Mouse (Mus musculus) NIH3T3 (cell line): ENCODE measurements at regions not wholly inside any gene's neighbourhood (a gene's known extent, or its start where the extent isn't known, plus 50 kb on each side); places are given as distances from the start of the nearest gene placed in this dataset.

Experiments
- DNase-seq: peaks from one replicate; pipeline ENCODE4 v3.0.0-alpha.2; 2012; ENCODE audit warnings: low read depth

DNA sequence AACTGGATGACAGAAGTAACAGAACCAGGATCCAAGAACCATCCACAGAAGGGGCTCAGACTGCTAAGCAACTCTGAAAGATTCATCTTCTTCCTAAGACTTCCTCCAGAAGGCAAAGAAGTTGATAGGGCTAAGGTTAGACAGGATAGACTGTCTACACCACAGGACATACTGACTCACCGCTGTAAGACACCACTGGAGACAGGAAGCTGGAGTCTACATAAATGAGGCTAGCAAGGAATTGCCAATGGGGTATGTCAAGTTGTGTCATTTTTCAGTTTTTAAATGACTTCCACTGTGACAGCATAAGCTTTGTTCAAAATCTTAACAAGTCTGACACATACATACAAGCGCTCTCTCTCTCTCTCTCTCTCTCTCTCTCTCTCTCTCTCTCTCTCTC is 645.4 kb upstream of the Gm10131 start:
- DNase-seq = no peak

DNA sequence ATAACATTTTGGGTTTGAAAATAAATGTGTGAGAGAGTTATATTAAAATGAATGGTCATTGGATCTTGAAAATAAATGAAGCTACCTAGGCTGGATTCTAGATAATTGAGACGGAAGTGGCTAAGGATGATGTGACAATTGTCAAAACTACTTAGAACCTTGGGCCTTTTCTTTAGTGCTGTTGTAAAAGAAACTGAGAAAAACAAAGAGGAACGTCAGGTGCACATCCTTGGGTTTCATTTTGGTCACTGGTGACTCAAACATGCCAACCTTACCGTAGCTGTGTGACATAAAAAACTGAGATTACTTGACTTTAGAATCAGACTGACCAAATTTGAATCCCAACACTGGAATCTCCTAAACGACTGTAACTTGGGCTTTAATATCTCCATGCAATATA is 644.6 kb upstream of the Gm10131 start:
- DNase-seq = no peak

DNA sequence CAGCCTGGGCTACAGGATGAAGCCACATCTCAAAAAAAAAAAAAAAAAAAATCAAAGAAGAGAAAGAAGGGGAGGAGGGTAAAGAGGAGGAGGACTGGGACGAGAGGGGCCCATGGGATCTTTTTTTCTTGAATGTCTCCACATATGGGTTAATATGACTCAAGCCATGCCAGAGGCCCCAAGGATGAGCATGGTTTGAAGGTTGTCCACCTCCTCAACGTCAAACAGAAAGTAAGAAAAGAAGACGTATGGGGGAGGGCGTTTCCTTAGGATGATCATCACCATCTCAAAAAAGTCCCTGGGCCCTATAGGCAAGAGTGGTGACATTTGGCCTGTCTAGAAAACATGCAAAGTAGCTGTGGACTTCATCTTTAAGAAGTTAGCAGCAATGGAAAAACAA is 643.9 kb upstream of the Gm10131 start:
- DNase-seq = no peak

DNA sequence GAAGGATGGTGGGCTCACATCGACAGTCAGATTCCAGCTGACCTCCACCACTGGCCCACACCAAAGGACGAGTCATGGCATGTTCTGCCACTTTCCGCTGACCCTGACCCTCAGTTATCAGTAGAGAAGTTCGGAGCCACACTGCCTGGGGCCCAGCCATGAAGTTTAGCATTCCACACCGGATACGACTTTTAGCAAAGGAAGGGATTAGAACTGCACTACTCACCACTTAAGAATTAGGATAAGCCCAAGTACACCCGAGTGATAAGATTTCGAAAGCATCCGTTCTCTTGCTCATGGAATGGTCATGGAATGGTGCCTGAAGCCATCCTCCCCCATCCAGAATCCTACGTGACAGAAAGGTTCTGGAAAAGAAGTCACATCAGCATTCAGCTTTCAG is 641.5 kb upstream of the Gm10131 start:
- DNase-seq = peak; percentile 49

DNA sequence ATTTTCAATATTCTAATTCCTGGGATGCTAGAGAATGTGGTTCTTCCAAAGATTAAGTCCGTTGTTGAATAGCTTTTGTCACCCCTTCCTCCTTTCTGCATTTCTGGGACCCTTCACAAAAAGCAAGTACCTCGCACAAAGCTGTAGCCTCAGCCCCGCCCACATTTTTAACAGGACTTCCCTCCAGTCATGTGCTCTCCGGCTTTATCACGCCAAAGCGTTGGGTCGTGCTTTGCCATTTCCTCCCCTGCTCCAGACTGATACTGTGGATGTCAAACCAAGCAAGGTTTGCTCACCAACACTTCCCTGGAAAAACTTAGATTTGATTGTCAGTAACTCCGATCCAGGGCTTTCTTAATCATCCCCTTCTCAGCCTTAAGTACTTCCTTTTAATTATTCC is 637.0 kb upstream of the Gm10131 start:
- no peak for DNase-seq

DNA sequence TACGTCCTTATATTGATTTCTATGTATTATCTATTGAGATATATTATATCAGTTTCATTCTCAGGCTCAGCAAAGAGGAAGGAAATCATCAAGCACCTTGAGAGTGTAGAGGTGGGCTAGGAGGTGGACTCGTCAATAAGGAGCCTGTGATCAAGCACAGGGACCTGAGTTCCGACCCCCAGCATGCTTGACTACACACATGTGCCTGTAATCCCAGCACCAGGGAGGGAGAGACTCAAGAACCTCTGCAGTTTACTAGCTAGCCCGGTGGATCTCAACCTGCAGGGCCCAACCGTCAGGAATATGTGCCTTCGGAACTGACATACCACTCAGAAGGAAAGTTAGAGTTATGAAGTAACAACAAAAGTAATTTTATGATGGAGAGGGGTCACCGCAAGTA is 634.2 kb upstream of the Gm10131 start:
- DNase-seq = no peak

DNA sequence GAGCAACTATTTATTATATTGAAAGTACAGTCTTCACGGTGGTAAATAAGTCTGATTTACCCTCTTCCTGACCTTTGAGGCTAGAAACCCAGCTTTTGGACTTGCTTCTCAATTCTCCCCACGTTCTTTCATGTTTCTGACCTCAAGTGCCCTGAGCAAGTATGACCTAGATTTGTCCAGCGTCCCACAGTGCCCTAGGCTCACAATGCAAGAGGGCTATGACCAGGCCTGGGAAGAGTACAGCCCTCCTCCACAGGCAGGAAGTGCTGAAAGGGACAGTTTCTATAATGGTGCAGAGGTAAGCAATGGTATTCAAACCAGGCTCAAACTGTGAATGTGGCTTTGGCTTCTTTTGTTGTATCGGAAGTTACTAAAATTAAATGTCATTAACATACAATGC is 633.1 kb upstream of the Gm10131 start:
- no peak for DNase-seq

DNA sequence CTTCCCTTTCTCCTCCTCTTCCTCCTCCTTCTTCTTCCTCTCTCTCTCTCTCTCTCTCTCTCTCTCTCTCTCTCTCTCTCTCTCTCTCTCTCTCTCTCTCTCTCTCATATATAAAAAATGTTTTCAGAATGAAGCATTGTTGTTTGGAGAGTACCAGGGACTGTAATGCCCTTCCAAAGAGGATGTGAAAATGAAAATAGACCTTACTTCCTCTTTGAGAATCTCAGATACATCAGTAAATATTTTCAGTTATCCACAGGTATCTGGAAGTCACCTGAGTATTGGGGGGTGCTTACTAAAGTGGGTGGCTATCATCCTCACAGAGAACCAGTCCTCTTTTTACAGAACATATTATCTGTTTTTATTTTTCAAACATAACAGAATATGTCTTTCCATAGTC is 632.6 kb upstream of the Gm10131 start:
- no peak for DNase-seq

DNA sequence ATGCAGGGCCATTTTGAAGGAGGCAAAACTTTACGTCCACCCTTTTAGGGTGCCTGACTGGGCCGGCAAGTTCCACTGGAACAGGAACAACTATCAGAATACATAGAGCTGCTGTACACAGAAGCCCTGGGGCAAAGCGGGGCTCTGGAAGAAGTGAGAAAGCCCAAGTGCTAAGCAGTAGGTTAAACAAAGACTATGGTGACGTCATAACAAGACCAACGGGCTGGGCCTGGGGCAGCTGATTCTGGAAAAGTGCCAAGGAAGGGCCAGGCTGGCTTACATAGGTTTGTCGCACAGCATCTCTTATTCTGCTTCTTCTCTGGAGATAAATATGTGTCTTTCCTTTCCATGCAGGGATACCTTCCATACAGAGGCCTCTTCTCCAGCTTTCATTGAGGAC is 631.6 kb upstream of the Gm10131 start:
- no peak for DNase-seq

DNA sequence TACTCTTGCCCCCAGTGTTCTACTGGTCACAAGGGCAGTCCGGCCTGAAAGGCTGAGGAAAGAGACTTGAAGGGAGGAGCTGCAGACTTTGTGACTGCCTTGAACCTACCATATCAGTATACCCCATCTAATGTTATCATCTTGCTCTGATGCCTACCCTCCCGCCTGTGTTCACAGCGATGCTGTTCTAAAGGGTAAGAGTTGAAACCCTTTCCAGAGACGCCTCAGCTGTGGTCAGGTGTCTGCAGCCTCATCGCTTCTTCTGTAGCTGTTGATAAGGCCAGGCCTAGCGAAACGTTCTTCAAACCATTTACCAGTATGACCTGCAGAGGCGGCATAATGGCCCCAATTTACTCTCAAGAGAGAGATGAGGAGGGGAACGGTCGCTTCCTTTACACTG is 629.3 kb upstream of the Gm10131 start:
- no peak for DNase-seq

DNA sequence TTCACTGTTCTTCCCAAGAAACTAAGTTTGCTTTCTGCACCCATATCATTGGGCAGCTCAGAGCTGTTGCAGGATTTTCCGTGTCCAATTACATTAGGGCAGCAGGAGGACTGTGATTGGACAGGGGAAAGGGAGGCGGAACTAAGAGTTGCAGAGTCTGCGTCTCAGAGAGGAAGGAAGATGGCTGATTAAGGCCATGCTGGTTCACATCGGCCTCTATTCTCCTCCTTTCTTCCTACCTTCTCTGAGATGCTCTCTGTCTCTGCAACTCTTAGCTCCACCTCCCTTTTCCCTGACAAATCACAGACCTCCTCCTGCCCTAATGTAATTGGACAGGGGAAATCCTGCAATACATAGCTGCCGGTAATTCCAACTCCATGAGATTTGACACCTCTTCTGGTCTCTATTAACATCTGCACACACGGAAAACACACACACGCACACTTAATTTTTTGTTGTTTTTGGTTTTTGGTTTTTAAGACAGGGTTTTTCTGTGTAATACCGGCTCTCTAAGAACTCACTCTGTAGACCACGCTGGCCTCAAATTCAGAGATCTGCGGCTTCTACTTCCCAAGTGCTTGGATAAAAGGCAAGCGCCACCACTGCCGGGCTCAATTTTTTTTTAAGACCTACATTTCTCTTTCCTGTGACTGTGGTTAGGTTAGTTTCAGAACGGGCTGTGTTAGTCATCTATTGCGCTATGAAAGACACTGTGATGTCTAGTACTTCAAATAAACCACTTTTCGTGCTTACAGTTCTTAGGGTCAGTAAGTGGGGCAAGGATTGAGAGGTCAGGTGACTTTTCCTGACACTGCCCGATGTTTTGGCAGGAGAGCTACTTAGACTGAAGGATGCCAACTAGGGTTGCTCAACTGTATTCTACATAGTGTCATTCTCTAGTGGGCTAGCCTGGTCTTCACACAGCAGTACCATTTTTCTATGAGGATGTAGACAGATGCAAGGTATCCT is 628.6 kb upstream of the Gm10131 start:
- no peak for DNase-seq

DNA sequence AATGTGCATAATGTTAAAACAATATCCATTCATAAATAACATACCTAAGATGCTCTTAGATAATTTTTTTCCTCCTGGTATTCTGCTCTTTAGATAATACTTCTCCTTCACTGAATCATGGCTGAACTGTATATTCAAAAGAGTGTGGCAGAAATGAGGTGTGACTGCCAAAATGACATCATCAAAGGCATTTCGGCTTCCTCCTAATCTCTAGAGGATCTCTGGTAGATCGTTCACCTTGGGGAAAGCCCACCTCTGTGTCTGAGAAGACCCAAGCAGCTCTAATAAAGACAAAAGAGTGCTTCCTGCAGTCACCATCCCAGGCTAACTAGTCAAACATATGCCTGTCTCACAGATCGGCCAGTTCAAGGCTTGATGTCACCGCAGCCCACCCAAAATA is 624.7 kb upstream of the Gm10131 start:
- DNase-seq = no peak

DNA sequence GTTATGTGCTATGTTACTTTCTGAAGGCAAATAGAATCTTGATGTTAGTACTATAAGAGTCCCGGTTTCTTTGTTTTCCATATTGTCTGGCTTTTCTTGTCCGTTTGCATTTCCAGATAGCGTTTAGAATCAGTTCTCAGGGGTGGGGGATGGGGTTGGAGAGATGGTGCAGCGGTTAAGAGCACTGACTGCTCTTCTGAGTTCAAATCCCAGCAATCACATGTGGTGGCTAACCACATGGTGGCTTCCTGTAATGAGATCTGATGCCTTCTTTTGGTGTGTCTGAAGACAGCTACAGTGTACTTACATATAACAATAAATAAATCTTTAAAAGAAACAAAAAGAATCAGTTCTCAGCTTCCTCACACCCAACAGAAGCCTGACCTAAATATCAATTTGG is 623.5 kb upstream of the Gm10131 start:
- DNase-seq = no peak

DNA sequence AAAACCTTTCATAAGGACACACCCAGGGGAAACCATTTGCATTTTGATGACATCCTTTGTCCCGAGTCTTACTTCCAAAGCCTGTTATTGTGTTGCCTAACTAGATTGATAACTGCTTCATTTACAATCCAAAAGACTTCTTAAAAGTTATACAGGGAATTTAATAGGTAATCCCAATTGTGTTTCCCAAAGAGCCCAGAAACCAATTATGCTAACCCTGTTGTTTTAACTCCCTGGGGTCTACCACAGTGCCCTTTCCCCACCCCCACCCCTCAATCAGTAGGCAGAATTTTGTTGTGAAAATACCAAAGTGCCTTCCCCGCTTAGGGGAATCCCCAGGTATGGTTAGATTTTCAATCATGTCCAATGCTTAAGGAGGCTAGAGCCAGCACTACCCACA is 621.3 kb upstream of the Gm10131 start:
- no peak for DNase-seq

DNA sequence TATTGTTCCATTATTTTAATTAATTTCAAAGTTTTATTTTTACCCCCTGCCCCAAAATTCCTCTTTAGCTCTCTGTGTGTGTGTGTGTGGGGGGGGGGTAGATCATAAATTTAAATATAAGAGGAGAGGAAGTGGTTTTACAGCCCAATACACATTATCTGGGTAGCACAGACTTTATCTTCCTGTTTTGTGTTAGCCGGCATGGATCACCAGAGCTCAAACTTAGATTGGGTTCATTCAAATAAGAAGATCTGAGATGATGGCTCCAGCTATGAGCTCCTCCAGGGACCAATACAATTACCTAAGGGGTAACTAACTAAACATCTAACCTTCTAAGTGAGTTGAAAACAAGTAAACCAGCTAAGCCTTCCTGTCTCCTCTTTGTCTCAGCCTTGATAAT is 620.8 kb upstream of the Gm10131 start:
- no peak for DNase-seq

DNA sequence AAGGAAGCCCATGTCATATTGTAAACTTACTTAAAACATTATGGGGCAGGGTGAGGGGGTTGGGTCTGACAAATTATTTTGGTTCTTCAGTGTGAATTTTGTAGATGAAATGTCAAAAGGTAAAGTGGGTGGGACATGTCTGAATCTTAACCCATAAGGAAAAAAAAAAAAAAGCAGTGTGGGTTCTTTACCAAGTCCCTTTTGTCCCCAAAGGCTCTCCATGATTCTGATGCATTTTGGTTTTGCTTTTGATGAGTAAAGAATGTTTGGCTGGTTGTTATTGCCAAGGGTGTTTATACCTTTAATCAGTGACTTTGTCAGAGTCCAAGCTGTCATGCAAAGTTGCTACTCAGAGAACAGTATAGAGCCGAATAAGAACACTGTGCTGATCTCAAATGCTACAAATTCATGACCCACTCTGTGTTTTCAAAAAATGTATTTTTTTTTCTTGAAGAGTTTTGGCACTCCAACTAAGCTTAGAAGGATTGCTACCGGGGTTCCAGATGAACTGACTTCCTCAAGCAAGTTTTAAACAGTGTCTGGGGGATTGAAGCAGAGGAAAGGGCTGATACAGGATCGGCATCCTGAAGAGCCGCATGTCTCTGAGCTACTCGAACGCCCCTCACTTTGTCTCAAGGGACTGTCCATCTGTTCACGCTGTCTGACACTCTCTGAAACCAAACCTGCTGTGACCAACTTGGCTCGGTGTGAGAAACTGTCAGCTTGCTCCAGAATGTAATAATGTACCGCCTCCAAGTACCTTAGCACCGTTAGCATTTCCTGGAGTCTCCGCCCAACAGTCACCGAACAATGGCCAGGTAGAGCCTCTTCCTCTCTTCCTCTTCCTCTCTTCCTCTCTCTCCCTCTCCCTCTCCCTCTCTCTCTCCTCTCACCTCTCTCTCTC is 619.8 kb upstream of the Gm10131 start:
- DNase-seq = no peak

DNA sequence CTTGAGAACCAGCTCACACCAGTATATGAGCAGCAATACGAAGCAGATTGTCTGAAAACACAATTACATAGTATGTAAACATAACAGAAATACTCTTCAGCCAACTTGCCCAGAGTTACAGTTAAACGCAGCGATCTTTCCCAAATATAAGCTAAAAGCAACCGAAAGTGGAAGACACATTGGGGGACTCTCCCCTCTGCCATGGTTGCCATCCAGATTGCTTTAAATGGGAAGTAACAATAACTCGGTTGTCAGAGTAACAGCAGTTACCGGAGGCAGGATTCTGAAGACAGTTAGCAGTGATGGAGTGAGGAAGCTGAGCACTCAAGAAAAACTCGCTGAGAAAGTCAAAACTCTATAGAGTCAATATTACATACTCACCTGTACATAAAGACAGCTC is 618.0 kb upstream of the Gm10131 start:
- no peak for DNase-seq

DNA sequence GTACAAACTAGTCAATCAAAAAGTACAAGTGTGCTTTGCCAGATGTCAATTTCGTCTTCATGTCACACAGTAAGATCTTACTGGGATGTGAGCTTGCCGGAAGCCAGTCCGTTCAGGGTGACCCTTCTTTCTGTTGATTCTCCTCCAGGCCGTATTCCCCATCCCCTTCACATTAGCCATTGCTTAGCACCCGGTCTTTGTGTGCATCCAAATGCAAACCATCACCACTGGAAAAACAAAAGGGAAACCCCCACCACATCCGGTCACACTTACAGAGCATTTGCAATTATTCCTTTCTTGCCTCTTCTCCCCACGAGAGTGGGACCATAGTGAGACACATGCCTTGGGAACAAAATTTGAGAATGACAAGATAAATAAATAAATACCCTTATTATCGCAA is 616.2 kb upstream of the Gm10131 start:
- no peak for DNase-seq

DNA sequence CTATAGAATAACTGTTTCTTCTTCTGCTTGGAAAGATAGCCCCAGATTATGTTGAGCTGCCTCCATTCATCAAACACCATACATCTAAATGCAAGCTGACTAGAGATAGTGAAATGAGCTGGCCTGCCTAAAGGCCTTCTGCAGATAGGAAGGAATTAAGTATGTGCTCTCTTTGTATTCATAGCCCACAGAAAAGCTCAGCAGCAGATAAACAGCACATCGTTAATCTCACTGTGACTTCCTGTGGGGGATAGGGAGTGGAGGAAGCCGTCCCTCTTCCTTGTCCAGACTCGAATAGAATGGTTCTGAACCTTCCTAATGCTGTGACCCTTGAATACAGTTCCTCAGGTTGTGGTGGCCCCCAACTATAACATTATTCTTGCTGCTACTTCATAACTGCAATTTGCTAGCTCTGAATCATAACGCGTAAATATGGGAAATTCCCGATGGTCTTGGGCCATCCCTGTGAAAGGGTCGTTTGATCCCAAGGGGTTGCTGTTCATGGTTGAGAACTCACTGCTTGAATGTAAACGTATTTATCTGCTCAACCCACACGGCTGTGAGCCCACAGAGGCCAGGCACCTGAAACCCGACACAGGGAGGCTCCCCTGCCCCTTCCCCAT is 614.7 kb upstream of the Gm10131 start:
- DNase-seq = no peak

DNA sequence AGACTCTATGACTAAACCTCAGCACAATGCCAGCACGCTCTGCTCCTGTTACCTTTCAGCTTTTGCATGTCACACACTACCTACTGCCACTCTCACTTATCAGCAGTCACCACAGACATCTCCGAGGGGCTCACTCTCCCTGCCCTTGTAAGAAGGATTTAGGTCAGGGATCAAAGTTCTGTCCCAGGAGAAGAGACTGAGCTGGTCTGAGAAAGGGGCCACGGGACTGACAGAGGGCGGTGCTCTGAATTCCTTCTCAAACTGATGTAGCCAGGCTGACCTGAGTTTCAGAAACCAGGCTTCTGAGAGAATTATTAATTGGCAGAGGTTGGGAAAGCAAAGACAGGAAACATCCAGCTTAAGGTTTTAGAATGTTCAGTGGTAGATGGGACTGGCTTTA is 614.0 kb upstream of the Gm10131 start:
- DNase-seq = no peak

DNA sequence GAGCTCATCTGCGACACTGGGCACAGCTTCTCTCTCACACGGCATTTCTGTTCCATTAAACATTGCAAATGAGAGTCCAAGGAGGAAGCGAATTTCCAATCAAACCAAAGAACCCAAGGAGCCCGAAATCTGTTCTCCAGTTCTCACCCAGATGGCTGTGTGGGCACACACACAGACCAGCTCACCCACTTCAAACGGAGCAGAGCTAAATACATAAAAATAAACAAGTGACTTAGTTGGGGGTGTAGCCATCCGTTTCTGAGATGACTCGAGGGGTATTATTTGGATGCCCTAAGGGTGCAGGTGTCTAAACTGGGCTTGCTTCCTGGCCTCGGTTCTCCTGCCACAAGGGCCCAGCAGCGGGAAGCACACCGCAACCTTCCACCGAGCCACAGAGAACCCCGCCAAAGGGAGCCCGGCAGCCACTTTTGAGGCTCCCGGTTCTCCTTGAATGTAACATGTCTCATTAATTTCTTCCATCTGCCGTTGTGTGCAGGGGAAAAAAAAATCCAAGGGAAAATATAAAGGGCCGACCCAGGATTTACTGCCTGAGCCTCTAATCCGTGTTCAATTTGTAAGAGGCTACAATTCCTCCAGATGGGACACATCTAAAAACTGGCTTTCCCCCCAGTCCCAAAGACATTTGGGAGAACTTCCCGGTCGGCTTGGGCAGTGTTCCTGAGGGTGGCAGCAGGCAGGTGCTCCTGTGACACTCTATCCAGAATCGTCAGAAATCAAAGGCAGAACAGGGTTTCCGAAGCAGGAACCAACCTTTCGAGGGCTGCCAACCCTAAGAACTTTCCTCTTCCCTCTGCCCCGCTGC is 598.6 kb upstream of the Gm10131 start:
- DNase-seq = no peak

DNA sequence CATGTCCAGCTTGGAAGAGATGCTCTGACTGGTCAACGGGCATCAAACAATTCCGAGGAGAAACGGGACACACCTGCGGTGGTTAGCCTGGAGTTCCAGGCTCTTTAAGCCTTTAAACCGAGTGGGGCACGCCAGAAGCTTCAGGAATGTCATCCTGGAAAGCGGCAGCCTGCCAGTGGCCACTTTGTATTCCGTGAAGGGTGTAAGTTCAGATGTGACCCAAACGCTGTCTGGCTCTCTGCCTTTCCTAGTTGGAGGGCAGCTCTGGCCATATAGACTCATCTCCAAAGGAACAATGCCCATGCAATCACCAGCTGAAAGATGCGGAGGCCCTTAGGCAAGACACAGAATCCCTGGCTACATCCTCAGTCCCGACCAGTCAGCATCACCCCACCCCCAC is 597.8 kb upstream of the Gm10131 start:
- DNase-seq = no peak
